Mouse (Mus musculus) telencephalon, adult 2 months (tissue): ENCODE data around the gene Asb16.

Experiments used
- DNase-seq: peaks from one replicate; pipeline ENCODE4 v3.0.0-alpha.2; 2011; ENCODE audit warnings: low read depth, low spot score

The Asb16 gene

DNA sequence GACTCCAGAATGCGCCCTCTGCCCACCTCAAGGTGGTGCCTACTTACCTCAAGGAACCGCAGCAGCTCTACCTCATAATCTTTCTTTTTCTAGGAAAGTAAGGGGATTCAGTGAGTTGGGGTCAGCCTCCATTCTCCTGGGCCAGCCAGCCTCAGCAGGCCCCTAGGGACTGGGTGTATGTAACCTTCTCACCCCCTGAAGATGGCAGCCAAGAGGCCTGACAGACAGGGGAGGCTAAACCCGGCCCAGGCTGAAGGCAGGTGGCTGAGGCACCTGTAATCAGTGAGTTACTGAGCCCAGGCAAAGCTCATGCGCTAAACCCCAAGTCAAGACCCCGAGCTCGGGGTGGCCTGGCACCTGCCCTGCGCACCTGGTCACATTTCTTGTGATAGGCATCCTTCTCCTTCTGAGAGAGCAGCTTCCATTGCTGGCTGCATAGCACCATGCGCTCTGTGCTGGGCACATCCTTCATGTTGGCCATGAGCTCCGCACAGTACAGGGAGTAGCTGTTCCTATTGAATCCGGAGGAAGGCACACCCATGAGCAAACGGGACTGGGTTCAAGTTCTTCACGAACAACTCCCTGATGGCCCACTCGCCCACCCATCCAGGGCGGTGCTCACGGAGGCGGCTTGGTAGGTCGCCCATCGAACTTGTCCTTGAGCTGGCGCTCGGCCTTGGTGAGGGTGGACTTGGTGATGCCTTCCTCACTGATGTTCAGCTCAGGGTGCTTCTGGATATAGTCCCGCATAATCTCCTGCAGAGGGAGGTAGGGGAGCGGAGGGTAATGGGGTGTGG, 41.5 kb downstream of the Asb16 start:
- no peak for DNase-seq

DNA sequence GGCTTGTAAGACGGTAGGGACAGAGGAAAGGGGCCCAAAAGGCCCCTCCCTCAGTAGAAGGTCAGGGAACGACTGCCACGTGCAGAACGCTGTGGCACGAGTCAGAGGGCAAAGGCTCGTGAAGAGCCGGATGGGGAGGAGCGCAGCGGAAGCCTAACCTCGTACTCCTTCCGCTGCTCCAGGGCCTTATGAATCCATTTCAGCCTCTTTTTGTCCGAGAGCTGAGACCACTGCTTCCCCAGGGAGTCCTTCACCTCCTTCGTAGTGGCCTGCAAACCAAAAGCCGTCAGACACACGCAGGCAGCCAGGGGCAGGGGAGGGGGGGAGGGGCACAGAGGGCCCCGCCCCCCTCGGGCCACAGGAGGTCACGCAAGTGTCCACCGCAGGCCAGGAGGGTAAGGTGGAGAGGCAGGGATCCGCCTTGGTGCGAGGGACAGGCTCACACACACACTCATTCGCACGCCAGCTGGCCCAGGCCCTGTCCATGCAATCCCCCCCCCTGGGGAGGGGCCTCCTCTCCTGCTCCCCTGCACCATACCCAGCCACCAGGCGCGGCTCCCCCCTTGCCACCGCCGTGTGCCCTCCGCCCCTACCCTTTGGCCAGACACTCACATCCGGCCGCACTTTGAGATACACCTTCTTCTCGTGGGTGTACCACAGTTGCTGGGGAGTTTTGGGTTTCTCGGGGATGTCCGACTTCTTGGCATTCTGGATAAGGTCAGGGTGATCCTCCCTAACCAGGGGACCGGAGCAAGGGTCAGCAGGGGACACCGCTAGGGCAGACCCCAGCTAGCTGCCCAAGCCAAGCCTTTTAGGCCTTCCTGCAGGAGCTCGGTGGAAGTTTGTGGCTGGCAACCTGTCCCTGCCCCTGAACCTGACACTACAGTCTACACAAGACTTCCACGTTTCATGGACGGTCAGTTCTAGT, 42.5 kb downstream of the Asb16 start:
- no peak for DNase-seq

DNA sequence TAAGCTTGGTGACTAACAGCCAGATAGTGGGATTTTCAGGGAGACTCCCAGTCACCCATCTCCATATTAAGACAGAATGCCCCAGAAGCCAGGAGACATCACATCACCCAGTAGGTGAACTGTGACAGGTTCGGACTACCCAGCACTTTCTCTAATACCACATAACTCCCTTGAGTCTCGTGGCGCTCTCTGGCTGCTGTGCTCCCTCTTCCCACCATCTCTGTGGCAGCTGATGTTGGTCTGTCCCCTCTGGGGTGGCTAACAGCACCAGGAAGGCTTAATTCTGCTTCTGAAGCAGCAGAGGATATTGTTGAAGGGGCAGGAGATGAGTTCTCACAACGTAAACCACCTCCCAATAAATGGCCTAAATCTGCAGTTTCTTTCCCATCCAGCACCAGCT, 43.4 kb downstream of the Asb16 start:
- DNase-seq, result no peak

DNA sequence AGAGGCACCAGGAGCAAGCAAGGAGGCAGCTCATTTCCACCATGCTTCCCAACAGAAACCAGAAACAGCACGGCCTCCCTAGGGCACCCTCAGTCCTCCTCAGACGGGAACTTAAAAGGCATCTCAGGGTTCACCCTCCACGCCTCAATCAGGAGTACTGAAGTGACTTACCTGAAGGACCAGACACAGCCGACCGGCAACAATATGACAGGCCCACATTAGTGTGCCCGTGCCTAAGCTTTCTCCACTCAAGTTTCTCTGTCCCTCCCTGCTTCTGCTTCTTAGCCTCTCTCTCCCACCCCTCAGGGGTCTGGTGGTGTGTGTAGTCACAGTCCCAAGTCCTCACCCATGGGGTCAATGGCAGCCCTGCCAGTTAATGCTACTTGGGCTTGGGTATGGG, 44.0 kb downstream of the Asb16 start:
- no peak for DNase-seq

DNA sequence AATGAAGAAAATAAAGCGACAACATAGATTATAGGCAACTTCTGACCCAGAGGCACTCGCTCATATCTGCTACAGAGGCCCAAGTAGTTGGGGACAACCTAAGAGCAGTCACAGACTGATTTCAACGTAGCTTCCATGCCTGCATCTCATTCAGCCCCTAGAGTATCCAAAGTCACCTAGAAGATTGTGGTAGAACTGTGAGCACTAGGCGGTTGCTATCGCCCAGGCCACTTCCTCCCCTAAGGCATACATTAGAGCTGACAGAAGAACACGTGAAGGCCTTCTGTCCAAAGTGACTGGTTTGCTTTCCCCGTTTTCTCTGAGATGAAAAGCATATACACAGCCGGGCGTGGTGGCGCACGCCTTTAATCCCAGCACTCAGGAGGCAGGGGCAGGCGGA, 45.8 kb downstream of the Asb16 start:
- no peak for DNase-seq

DNA sequence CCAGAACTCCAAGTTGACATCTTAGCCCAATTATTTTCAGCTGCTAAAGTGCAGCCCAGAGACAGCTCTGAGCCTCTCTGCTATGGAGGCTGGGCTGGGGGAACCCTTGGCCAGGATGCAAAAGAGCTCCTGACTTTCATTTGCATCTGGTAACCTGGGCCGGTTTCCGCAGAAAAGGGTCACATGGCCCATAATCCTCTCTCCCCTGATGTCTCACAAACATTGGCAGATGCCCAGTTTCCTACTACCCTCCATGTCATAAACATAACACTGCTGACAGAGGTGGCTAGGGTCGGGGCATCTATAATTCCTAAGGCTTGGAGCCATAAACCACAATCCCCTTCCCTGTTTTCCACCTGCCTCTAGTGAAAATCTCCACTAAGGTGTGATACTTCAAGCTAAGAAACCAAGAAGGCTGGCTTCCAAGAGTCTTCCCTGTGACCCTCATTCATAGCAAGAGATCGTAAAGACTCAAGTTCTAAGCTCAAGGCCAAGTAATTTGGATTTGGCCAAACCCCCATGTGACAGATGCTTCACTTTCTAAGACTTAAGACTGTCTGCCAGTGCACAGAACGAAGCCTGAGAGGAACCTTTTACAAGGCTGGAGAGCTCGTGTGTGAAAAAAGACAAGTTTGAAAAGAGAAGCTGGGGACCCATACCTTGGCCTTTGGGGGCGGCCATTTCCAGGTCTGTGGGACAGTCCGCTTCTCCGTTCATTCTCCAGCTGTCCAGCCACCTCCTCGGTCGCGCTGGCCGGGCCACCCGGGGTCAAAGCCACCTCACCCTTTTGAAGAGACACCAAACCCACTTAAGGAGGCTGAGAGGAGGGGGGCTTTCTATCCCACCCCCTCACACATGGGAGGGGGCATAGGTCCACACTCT, 47.4 kb downstream of the Asb16 start:
- no peak for DNase-seq

DNA sequence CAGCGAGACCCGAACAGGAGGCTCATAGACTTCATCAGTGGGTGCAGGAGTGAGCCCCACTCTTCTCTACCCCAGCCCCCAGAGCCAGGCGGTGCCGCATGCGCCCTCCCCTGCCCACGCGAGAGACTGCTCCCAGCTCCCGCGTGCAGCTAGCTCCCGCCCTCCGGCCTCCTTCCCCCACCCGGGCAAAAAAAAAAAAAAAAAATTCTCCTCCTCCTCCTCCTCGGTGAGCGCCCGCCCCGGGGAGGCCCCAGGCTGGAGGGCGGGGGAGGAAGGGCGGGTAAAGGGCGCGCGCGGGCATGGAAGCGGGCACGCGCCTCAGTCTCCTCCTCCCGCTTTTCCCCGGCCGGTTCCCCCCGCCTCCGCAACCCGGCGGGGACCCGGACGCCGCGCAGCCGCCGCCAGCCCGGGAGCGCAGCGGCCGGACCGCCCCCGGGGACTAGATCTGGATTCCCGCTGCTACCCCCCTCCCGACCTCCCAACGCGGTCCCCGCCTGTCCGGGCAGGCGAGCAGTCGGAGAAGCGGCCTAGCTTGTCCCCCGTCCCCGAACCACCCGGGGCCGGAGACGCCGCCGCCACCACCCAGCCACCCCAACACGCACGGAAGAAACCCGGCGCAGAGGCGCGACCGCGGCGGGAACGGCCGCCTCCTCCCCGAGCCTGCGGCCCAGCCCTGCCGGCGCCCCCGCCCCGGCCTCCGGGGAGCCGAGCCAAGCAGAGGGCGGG, 48.2 kb downstream of the Asb16 start:
- DNase-seq, result peak; percentile 78

DNA sequence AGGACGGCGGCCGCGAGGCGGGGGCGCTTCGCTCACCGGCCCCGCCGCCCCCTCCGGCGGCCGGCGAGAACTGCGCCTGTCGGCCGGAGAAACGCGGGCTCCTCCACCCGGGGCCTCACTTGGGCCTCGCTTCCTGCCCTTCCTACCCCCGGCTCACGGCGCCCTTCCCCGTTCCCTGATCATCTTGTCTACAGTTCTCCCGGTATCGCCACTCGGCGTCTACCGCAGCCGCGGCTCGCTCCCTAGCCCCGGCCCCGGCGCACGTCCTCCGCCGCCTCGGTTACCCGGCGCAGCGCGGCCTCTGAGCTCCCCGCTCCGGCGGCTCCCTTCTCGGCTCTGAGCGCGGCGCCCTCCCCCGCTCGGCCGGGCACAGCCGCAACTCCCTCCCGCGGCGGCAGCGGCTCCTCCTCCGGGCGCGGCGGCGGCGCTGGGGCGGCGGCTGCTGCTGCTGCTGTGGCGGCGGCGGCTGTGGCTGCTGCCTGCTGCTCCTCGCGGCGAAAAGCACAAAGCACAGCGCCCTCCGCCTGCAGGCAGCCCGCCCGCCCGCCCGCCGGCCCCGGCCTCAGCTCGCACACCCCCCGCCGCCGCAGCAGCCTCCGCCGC, 48.9 kb downstream of the Asb16 start:
- no peak for DNase-seq

DNA sequence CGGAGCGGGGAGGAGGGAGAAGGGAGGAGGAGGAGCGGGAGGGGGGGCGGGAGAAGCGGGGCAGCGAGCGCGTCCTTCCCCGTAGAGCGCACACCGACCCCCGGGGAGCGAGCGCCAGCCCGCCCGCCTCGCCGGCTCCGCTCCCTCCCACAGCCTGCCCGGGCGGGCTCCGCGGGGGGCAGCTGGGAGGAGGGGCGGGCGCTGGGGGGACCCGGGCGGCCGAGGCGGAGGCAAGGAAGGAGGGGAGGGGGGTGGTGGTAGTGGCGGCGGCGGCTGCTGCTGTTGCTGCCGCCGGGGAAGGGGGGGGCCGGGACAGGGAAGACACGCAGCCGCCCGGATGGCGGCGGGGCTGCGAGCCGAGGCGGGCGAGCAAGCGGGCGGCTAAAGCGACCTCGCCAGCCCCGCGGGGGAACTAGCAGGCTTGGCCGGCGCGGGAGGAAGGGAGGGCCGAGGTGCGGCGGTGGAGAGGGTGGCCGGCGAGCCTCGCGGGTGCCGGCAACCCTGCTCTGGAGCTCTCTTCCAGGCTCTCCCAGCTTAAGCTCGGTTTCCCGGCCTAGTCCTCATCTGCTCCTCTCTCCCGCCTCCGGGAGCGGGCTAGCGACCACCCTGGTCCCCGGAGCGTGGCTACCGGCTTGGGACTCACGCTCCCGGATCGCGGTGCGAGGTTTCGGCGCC, 49.5 kb downstream of the Asb16 start:
- DNase-seq, result no peak

DNA sequence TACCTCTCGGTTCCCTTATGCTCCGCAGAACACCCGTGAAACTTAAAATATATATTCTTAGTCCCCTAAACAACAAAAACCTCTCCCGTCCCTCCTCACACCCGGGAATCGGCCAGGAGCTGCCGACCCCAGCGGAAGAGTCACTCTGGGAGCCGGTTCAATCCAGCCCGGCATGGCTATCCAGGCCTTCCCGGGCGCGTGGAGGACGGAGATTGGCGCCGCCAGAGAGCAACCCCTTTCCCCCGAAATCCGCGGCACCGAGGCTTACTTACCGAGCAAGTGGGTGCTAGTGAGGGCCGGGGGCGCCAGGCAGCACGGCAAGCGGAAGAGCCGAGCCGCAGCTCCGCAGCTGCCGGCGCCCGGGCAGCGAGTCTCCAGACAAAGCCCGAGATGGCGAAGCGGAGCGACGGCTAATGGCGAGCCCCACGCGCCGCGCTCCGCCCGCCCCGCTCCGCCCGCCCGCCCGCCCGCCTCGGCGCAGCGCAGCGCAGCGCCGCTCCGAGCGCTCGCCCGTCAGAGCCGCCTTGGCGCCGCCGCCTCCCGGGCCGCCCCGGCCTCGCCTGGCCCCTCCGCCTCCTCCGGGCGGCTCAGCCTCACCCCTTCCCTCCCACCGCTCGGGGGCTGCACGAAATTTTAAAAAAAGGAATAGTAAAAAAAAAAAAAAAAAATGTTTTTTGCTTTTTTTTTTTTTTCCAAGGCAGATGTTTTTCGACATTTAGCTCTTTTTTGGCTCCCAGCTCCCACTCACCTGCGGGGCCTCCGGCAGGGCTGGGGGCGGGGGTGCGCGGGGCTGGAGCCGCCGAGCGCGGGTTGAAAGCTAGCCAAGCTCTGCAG, 50.2 kb downstream of the Asb16 start:
- DNase-seq, result no peak

DNA sequence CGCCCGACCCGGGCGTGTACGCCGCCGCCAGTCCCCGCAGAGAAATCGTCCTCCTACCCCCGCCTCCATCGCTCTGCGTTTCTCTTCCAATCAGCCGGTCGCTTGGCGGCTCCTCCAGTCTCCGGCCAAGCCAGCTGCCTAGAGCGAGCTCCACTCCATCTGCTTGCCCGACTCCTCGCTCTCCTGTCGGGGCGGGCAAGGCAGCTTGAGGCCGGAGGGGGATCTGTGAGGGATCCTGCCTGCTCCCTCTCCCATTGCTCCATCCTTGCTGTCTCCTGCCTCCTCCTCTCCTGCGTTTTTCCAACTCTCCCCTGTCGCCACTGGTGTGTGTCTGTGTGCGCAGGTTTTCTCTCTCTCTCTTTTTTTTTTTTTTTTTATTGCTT, 50.9 kb downstream of the Asb16 start, which contains the start of gene Ubtf:
Gene Ubtf (minus strand): TSS at position 333 of the 383 bp plus-strand sequence.
- peak; percentile 78 for DNase-seq

DNA sequence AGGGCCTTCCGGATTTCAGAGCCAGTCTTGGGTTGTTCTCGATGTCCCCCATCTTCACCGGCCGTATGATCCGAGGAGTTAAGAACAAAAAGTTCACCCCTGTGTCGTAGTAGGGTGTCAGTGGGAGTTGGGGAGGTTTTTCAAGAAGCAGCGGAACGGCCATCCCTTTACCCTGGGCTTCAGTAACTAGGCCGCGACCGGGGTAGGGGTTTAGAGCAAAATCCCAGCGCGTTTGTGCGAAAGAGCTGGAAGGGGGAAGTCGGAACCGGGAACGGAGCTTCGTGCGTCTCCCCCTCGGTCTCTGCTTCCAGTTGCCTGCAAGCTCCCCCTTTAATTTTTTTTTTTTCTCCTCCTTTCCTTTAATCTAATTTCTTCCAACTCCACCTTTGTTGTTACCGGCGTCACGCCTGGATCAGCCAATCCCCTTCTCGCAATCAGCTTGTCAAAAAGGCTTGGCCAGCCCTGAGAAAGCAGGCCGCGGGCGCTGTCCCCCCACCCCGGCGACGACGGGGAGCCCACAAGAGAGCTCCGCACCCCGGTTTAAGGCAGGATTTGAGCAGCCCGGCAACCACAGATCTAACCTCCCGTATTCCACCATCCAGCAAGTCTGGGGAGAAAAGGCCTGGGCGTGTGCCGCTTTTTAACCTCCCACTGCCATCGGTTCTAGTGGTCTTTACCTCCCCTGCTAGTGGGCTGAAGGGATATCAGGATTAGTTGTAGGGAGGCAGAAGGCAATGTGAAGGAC, 51.6 kb downstream of the Asb16 start:
- DNase-seq, result peak; percentile 95

DNA sequence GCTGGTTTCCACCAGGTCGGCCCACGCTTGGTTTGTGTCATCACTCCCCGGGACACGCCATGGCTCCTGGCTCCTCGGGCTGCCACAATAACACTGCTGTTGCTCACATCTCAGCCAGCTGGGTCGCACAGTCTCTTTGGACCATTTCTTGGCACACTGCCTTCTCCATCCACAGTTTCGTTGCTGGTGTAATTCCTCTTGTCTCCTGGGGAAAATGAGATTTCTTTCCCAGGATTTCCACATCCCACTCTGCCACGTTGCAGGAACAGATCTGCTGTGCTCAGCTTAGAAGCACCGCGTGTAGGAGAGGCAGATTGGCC, 52.1 kb downstream of the Asb16 start:
- DNase-seq, result peak; percentile 86

DNA sequence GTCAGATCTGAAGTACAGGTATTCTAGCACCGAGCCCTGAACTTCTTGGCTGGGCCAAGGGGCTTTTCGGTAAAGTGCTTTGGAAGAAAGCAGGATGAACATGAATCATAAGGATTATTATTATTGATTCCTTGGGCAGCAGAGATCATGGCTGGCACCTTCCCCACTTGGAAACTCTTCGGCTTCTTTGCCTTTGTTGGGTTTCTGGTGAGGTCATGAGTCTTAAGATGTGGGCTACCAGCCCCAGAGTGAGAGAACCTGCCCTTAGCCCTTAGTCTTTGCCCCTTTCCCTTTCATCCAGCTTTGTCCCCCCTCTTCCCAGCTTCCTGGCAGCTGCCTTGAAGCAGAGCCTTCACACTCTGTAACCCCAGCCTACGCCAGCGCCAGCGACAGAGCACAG, 53.4 kb downstream of the Asb16 start:
- no peak for DNase-seq

DNA sequence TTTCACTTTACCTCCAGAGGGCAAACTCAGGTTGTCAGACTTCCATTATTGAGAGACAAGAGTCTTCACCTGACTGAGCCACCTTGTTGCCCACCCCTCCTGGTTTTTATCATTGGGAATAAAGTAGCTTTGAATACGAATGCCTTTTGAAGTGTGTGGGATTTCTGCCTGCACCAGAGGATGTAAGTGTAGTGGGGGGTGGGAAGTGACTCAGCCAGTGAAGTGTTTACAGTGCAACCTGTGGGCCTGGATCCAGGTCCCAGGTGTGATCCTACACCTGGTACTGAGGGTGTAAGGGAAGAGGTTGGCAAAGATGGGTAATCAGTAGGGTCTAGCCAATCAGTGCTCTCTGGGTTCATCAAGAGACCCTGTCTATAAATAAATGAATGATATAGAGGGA, 55.0 kb downstream of the Asb16 start:
- no peak for DNase-seq

DNA sequence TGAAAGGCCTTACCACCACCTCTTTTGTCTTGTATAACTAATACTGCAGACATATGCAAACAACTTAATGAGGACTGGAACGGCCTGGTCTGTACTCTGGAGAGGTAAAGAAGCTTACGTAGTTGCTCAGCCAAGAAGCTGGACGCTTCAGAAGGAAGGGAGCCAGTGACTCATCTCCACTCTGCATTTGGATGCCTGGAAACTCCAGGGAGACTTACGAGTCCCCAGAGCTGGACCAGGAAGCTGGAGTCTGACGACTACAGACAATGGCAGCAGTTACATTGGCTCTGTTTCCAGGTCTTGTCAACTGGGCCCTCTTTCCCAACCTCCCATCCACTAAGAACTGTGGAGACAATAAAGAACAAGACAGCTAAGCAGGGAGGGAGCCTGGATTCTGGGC, 58.7 kb downstream of the Asb16 start:
- DNase-seq, result no peak

DNA sequence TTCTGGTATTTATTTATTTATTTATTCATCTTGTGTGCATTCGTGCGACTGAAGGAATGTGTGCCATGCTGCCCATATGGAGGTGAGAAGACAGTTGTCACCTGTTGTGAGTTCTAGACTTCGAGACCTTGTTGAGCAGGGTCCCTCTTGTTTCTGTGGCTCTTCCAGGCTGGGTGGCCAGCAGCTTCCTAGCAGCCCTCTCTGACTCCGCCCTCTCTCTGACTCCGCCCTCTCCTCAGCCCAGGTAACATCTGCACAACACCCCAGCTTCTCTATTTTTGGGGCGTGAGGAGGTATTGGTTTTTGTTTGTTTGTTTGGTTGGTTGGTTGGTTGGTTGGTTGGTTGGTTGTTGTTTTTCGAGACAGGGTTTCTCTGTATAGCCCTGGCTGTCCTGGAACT, 59.3 kb downstream of the Asb16 start:
- DNase-seq, result no peak
